Mouse (Mus musculus) erythroblast, adult 5-6 weeks (primary cell): ENCODE measurements around the gene Nuak2. TPM values are rescaled to one million over a fixed set of nuclear protein-coding genes. Genes with fewer than 3 reads are reported as not detected.

ENCODE experiments used
- ATAC-seq: replicated peaks from 2 replicates; pipeline ENCODE4 v1.8.0; 2016; ENCODE audit warnings: moderate number of reproducible peaks, mild to moderate bottlenecking, moderate TSS enrichment, inconsistent platforms; ENCODE audit not compliant: poor library complexity, low FRiP score, severe bottlenecking
- total RNA-seq, 2 experiments: library from RNA; stranded (forward) in 1 of 2; stranded (reverse) in 1 of 2; fragments of 150-400 nt in 1 of 2; fragments of 200-764, 138-1000 nt in 1 of 2; gene quantifications; 2 replicates each; pipeline versions ENCODE4 v1.2.3 to v1.2.4; 2015 to 2017; ENCODE audit warnings: low replicate concordance in 2 of 2

Nuak2 gene
- total RNA-seq, 2 experiments from 2014 or later, result 3.7 to 4.4 TPM

GRCm38 (mm10) chr1:132296051-132296450 lies 19.9 kb upstream of the Nuak2 start:
- no peak for ATAC-seq

- no peak for ATAC-seq
Observed at GRCm38 (mm10) chr1:132298425-132298800, 17.5 kb upstream of the Nuak2 start, which contains the start of gene Klhdc8a. TSS of gene Klhdc8a (plus strand) at chr1:132298626.

GRCm38 (mm10) chr1:132298801-132299464 lies 17.0 kb upstream of the Nuak2 start:
- ATAC-seq, result no peak

GRCm38 (mm10) chr1:132299744-132300143 lies 16.2 kb upstream of the Nuak2 start:
- no peak for ATAC-seq

GRCm38 (mm10) chr1:132301242-132301641 lies 14.7 kb upstream of the Nuak2 start:
- ATAC-seq, result no peak

- no peak for ATAC-seq
Observed at GRCm38 (mm10) chr1:132302341-132302866, 13.5 kb upstream of the Nuak2 start.

GRCm38 (mm10) chr1:132304618-132305214 lies 11.2 kb upstream of the Nuak2 start:
- no peak for ATAC-seq

GRCm38 (mm10) chr1:132306160-132306559 lies 9.8 kb upstream of the Nuak2 start:
- ATAC-seq, result 0 out of 2 replicates have a peak, but pooled peaks have one; percentile 36

- ATAC-seq, result no peak
Observed at GRCm38 (mm10) chr1:132306808-132307207, 9.1 kb upstream of the Nuak2 start.

- no peak for ATAC-seq
Observed at GRCm38 (mm10) chr1:132307962-132308361, 8.0 kb upstream of the Nuak2 start.

- ATAC-seq, result no peak
Observed at GRCm38 (mm10) chr1:132308674-132309073, 7.3 kb upstream of the Nuak2 start.

- ATAC-seq, result no peak
Observed at GRCm38 (mm10) chr1:132310754-132311153, 5.2 kb upstream of the Nuak2 start.

GRCm38 (mm10) chr1:132311174-132311859 lies 4.6 kb upstream of the Nuak2 start:
- no peak for ATAC-seq

- 0 out of 2 replicates have a peak, but pooled peaks have one; percentile 9 for ATAC-seq
Observed at GRCm38 (mm10) chr1:132312043-132312442, 3.9 kb upstream of the Nuak2 start.

GRCm38 (mm10) chr1:132312703-132313102 lies 3.2 kb upstream of the Nuak2 start:
- ATAC-seq, result peak; percentile 66

- ATAC-seq, result no peak
Observed at GRCm38 (mm10) chr1:132316625-132316994, 684 bp downstream of the Nuak2 start.

- ATAC-seq, result no peak
Observed at GRCm38 (mm10) chr1:132317413-132317812, 1.5 kb downstream of the Nuak2 start.

- no peak for ATAC-seq
Observed at GRCm38 (mm10) chr1:132317894-132318863, 2.3 kb downstream of the Nuak2 start.

- no peak for ATAC-seq
Observed at GRCm38 (mm10) chr1:132319242-132319641, 3.3 kb downstream of the Nuak2 start.
